Mouse (Mus musculus) midbrain, embryonic 10.5 days (tissue): ENCODE data around the gene Mipep. TPM values are rescaled to one million over a fixed set of nuclear protein-coding genes. Genes with fewer than 3 reads are reported as not detected.

Experiments
- DNase-seq: peaks from one replicate; pipeline ENCODE4 v3.0.0-alpha.2; 2017; ENCODE audit warnings: low spot score
- H3K27ac ChIP-seq: fragments of 300-500 bp; sonication (generic); replicated peaks from 2 replicates; pipeline ENCODE4 v1.5.1; 2016; ENCODE audit warnings: mild to moderate bottlenecking
- H3K27me3 ChIP-seq: fragments of 300-500 bp; sonication (generic); 2 replicates; pipeline ENCODE4 v1.6.1; 2016; ENCODE audit warnings: low read depth, mild to moderate bottlenecking; ENCODE audit not compliant: poor library complexity, severe bottlenecking
- H3K36me3 ChIP-seq: fragments of 300-500 bp; sonication (generic); 2 replicates; pipeline ENCODE4 v1.6.1; 2016; ENCODE audit warnings: mild to moderate bottlenecking, moderate library complexity
- H3K4me1 ChIP-seq: fragments of 300-500 bp; sonication (generic); 2 replicates; pipeline ENCODE4 v1.6.1; 2016
- H3K4me3 ChIP-seq: fragments of 300-500 bp; sonication (generic); 2 replicates; pipeline ENCODE4 v1.5.1; 2016; ENCODE audit warnings: mild to moderate bottlenecking, moderate library complexity
- H3K9me3 ChIP-seq: fragments of 300-500 bp; sonication (generic); replicated peaks from 2 replicates; pipeline ENCODE4 v1.6.1; 2016; ENCODE audit warnings: mild to moderate bottlenecking
- WGBS: fragments of 180-500 bp; shearing (Covaris S2); methylation state at CpG from one replicate; pipeline ENCODE4 v1.1.7; 2016; 5-methylcytosine and 5-hydroxymethylcytosine counted together
- polyA plus RNA-seq: library from polyadenylated mRNA; unstranded; fragments of >200 nt; fragmentation: Nextera tagmentation; extraction: Ambion mirVana; gene quantifications from 2 replicates; pipeline ENCODE4 v1.2.1, GENCODE M21; 2016

Gene Mipep
- polyA plus RNA-seq, 1 experiment from 2014 or later, result 25.4 TPM

- H3K4me3 ChIP-seq, result no peak overlapping the region
- H3K27me3 ChIP-seq, result peaks cover 6% of the 10 kb centered on the region
- H3K27ac ChIP-seq, result no peak overlapping the region
- WGBS, result 50% methylated on average over 8 of the region's 8 CpGs
- H3K36me3 ChIP-seq, result peaks cover 10% of the 10 kb centered on the region
- no peak for DNase-seq
- H3K9me3 ChIP-seq, result no peaks in the 10 kb centered on the region
- H3K4me1 ChIP-seq, result peaks cover 13% of the 10 kb centered on the region
Observed at GRCm38 (mm10) chr14:60783196-60783595, 1.2 kb upstream of the Mipep start.

GRCm38 (mm10) chr14:60790103-60790502 is 5.7 kb downstream of the Mipep start:
- DNase-seq, result peak; percentile 43
- H3K27me3 ChIP-seq, result no peaks in the 10 kb centered on the region
- peaks cover 49% of the 10 kb centered on the region for H3K36me3 ChIP-seq
- no peak overlapping the region for H3K4me3 ChIP-seq
- no peaks in the 10 kb centered on the region for H3K9me3 ChIP-seq
- WGBS, result 44% methylated on average over 3 of the region's 3 CpGs
- H3K27ac ChIP-seq, result no peak overlapping the region
- peaks cover 8% of the 10 kb centered on the region for H3K4me1 ChIP-seq

- H3K4me3 ChIP-seq, result no peak overlapping the region
- WGBS, result 91% methylated on average over 4 of the region's 4 CpGs
- no peaks in the 10 kb centered on the region for H3K4me1 ChIP-seq
- peaks cover 56% of the 10 kb centered on the region for H3K36me3 ChIP-seq
- DNase-seq, result no peak
- no peaks in the 10 kb centered on the region for H3K27me3 ChIP-seq
- no peak overlapping the region for H3K27ac ChIP-seq
- H3K9me3 ChIP-seq, result no peaks in the 10 kb centered on the region
Observed at GRCm38 (mm10) chr14:60796600-60797322, 12.4 kb downstream of the Mipep start.

GRCm38 (mm10) chr14:60797596-60797995 is 13.2 kb downstream of the Mipep start:
- no peaks in the 10 kb centered on the region for H3K9me3 ChIP-seq
- WGBS, result 92% methylated on average over 5 of the region's 5 CpGs
- H3K4me3 ChIP-seq, result no peak overlapping the region
- peaks cover 58% of the 10 kb centered on the region for H3K36me3 ChIP-seq
- DNase-seq, result no peak
- H3K27ac ChIP-seq, result no peak overlapping the region
- H3K27me3 ChIP-seq, result no peaks in the 10 kb centered on the region
- no peaks in the 10 kb centered on the region for H3K4me1 ChIP-seq

- H3K36me3 ChIP-seq, result peaks cover 70% of the 10 kb centered on the region
- no peaks in the 10 kb centered on the region for H3K27me3 ChIP-seq
- H3K4me3 ChIP-seq, result no peak overlapping the region
- H3K9me3 ChIP-seq, result no peaks in the 10 kb centered on the region
- H3K4me1 ChIP-seq, result no peaks in the 10 kb centered on the region
- no peak overlapping the region for H3K27ac ChIP-seq
- no peak for DNase-seq
- WGBS, result 91% methylated on average over 4 of the region's 4 CpGs
Observed at GRCm38 (mm10) chr14:60798721-60799120, 14.3 kb downstream of the Mipep start.

GRCm38 (mm10) chr14:60799762-60800728 is 15.7 kb downstream of the Mipep start:
- H3K27me3 ChIP-seq, result no peaks in the 10 kb centered on the region
- H3K4me3 ChIP-seq, result no peak overlapping the region
- no peaks in the 10 kb centered on the region for H3K9me3 ChIP-seq
- H3K36me3 ChIP-seq, result peaks cover 79% of the 10 kb centered on the region
- H3K4me1 ChIP-seq, result no peaks in the 10 kb centered on the region
- DNase-seq, result no peak
- 56% methylated on average over 9 of the region's 9 CpGs for WGBS
- no peak overlapping the region for H3K27ac ChIP-seq

- no peaks in the 10 kb centered on the region for H3K27me3 ChIP-seq
- H3K36me3 ChIP-seq, result peaks cover 68% of the 10 kb centered on the region
- no peak overlapping the region for H3K4me3 ChIP-seq
- no peak overlapping the region for H3K27ac ChIP-seq
- no peak for DNase-seq
- 96% methylated on average over 13 of the region's 13 CpGs for WGBS
- no peaks in the 10 kb centered on the region for H3K9me3 ChIP-seq
- H3K4me1 ChIP-seq, result peaks cover 3% of the 10 kb centered on the region
Observed at GRCm38 (mm10) chr14:60802026-60802425, 17.7 kb downstream of the Mipep start.

GRCm38 (mm10) chr14:60804978-60805377 is 20.6 kb downstream of the Mipep start:
- 95% methylated on average over 9 of the region's 9 CpGs for WGBS
- peaks cover 13% of the 10 kb centered on the region for H3K4me1 ChIP-seq
- peaks cover 57% of the 10 kb centered on the region for H3K36me3 ChIP-seq
- no peaks in the 10 kb centered on the region for H3K27me3 ChIP-seq
- no peak overlapping the region for H3K4me3 ChIP-seq
- peak overlapping the region; percentile 17; the same call in 1 of the 2 replicates for H3K27ac ChIP-seq
- H3K9me3 ChIP-seq, result no peaks in the 10 kb centered on the region
- DNase-seq, result no peak

- H3K4me1 ChIP-seq, result peaks cover 13% of the 10 kb centered on the region
- H3K27ac ChIP-seq, result no peak overlapping the region
- H3K9me3 ChIP-seq, result no peaks in the 10 kb centered on the region
- WGBS, result 84% methylated on average over 1 of the region's 1 CpGs
- no peaks in the 10 kb centered on the region for H3K27me3 ChIP-seq
- no peak overlapping the region for H3K4me3 ChIP-seq
- DNase-seq, result no peak
- peaks cover 51% of the 10 kb centered on the region for H3K36me3 ChIP-seq
Observed at GRCm38 (mm10) chr14:60805871-60806270, 21.5 kb downstream of the Mipep start.

- DNase-seq, result peak; percentile 26
- no peak overlapping the region for H3K27ac ChIP-seq
- WGBS, result 63% methylated on average over 11 of the region's 11 CpGs
Observed at GRCm38 (mm10) chr14:60806891-60807344, 22.5 kb downstream of the Mipep start.

GRCm38 (mm10) chr14:60809881-60810280 is 25.5 kb downstream of the Mipep start:
- no peak overlapping the region for H3K27ac ChIP-seq
- no peak for DNase-seq
- no peak overlapping the region for H3K4me3 ChIP-seq
- H3K4me1 ChIP-seq, result peaks cover 13% of the 10 kb centered on the region
- peaks cover 40% of the 10 kb centered on the region for H3K36me3 ChIP-seq
- no peaks in the 10 kb centered on the region for H3K9me3 ChIP-seq
- no peaks in the 10 kb centered on the region for H3K27me3 ChIP-seq
- 89% methylated on average over 8 of the region's 8 CpGs for WGBS

More at GRCm38 (mm10) chr14:60806891-60807344, 22.5 kb downstream of the Mipep start:
- Histone ChIP-seq H3K4me1 (peaks cover 13% of the 10 kb centered on the region), H3K36me3 (peaks cover 48% of the 10 kb centered on the region), H3K4me3 (no peak overlapping the region), H3K9me3 (no peaks in the 10 kb centered on the region), H3K27me3 (no peaks in the 10 kb centered on the region)

GRCm38 (mm10) chr14:60811547-60811946 is 27.2 kb downstream of the Mipep start:
- no peaks in the 10 kb centered on the region for H3K27me3 ChIP-seq
- H3K36me3 ChIP-seq, result peaks cover 41% of the 10 kb centered on the region
- no peak for DNase-seq

More at GRCm38 (mm10) chr14:60811547-60811946, 27.2 kb downstream of the Mipep start:
- peaks cover 13% of the 10 kb centered on the region for H3K4me1 ChIP-seq
- no peak overlapping the region for H3K4me3 ChIP-seq
- H3K9me3 ChIP-seq, result no peaks in the 10 kb centered on the region
- no peak overlapping the region for H3K27ac ChIP-seq
- 88% methylated on average over 4 of the region's 4 CpGs for WGBS
